Mouse (Mus musculus): ENCODE results near the gene Zcchc2. TPM values are rescaled to one million over a fixed set of nuclear protein-coding genes. Genes with fewer than 3 reads are reported as not detected.

Zcchc2 gene
- polyA plus RNA-seq, 1 experiment from 2014 or later: 2.9 TPM

- ATAC-seq (ENCODE audit: low FRiP score) (no peak), DNase-seq (ENCODE audit: low spot score) (no peak)
- Histone ChIP-seq H3K9me3 (ENCODE audit: control insufficient read depth, low read length) (no peaks in the 10 kb centered on the region), H3K4me2 (replicated peaks; ENCODE audit: low read depth, low read length) (no peak overlapping the region), H3K36me3 (ENCODE audit: control insufficient read depth, insufficient read depth, low read length) (no peaks in the 10 kb centered on the region), H3K27ac (ENCODE audit: low read depth, low read length) (no peak overlapping the region), H3K27me3 (ENCODE audit: control insufficient read depth, insufficient read depth, low read length) (no peaks in the 10 kb centered on the region), H3K4me3 (ENCODE audit: low read depth, low read length) (no peak overlapping the region), H3K4me1 (replicated peaks; ENCODE audit: control insufficient read depth, insufficient read depth, low read length) (no peaks in the 10 kb centered on the region), H3K9ac (ENCODE audit: low read depth, low read length) (no peak overlapping the region)
- WGBS: 65% methylated on average over 7 of the region's 7 CpGs
Observed at GRCm38 (mm10) chr1:105962084-105962818, 28.0 kb upstream of the Zcchc2 start.

GRCm38 (mm10) chr1:105962852-105963251 lies 27.4 kb upstream of the Zcchc2 start:
- WGBS: 95% methylated on average over 9 of the region's 9 CpGs
- Histone ChIP-seq H3K27me3 (ENCODE audit: control insufficient read depth, insufficient read depth, low read length) (no peaks in the 10 kb centered on the region), H3K4me1 (replicated peaks; ENCODE audit: control insufficient read depth, insufficient read depth, low read length) (no peaks in the 10 kb centered on the region), H3K36me3 (ENCODE audit: control insufficient read depth, insufficient read depth, low read length) (no peaks in the 10 kb centered on the region), H3K9ac (ENCODE audit: low read depth, low read length) (no peak overlapping the region), H3K4me2 (replicated peaks; ENCODE audit: low read depth, low read length) (no peak overlapping the region), H3K4me3 (ENCODE audit: low read depth, low read length) (no peak overlapping the region), H3K27ac (ENCODE audit: low read depth, low read length) (no peak overlapping the region), H3K9me3 (ENCODE audit: control insufficient read depth, low read length) (no peaks in the 10 kb centered on the region)
- no peak for ATAC-seq (ENCODE audit: low FRiP score)
- DNase-seq (ENCODE audit: low spot score): no peak

- Histone ChIP-seq H3K27ac (ENCODE audit: low read depth, low read length) (no peak overlapping the region), H3K27me3 (ENCODE audit: control insufficient read depth, insufficient read depth, low read length) (no peaks in the 10 kb centered on the region), H3K36me3 (ENCODE audit: control insufficient read depth, insufficient read depth, low read length) (no peaks in the 10 kb centered on the region), H3K9ac (ENCODE audit: low read depth, low read length) (no peak overlapping the region), H3K4me2 (replicated peaks; ENCODE audit: low read depth, low read length) (no peak overlapping the region), H3K4me3 (ENCODE audit: low read depth, low read length) (no peak overlapping the region), H3K4me1 (replicated peaks; ENCODE audit: control insufficient read depth, insufficient read depth, low read length) (no peaks in the 10 kb centered on the region), H3K9me3 (ENCODE audit: control insufficient read depth, low read length) (no peaks in the 10 kb centered on the region)
- 59% methylated on average over 4 of the region's 4 CpGs for WGBS
- DNase-seq (ENCODE audit: low spot score): no peak
- ATAC-seq (ENCODE audit: low FRiP score): no peak
Observed at GRCm38 (mm10) chr1:105964514-105964913, 25.7 kb upstream of the Zcchc2 start.

- Histone ChIP-seq H3K4me1 (replicated peaks; ENCODE audit: control insufficient read depth, insufficient read depth, low read length) (no peaks in the 10 kb centered on the region), H3K36me3 (ENCODE audit: control insufficient read depth, insufficient read depth, low read length) (no peaks in the 10 kb centered on the region), H3K9me3 (ENCODE audit: control insufficient read depth, low read length) (no peaks in the 10 kb centered on the region), H3K27ac (ENCODE audit: low read depth, low read length) (no peak overlapping the region), H3K4me3 (ENCODE audit: low read depth, low read length) (no peak overlapping the region), H3K4me2 (replicated peaks; ENCODE audit: low read depth, low read length) (no peak overlapping the region), H3K9ac (ENCODE audit: low read depth, low read length) (no peak overlapping the region), H3K27me3 (ENCODE audit: control insufficient read depth, insufficient read depth, low read length) (no peaks in the 10 kb centered on the region)
- DNase-seq (ENCODE audit: low spot score) (no peak), ATAC-seq (ENCODE audit: low FRiP score) (no peak)
- 91% methylated on average over 5 of the region's 5 CpGs for WGBS
Observed at GRCm38 (mm10) chr1:105965189-105965588, 25.0 kb upstream of the Zcchc2 start.

GRCm38 (mm10) chr1:105971490-105972170 lies 18.6 kb upstream of the Zcchc2 start:
- no peak overlapping the region for H3K4me3 ChIP-seq (ENCODE audit: low read depth, low read length)
- no peak for ATAC-seq (ENCODE audit: low FRiP score)
- 76% methylated on average over 10 of the region's 10 CpGs for WGBS
- H3K27me3 ChIP-seq (ENCODE audit: control insufficient read depth, insufficient read depth, low read length): no peaks in the 10 kb centered on the region
- H3K9ac ChIP-seq (ENCODE audit: low read depth, low read length): no peak overlapping the region
- H3K27ac ChIP-seq (ENCODE audit: low read depth, low read length): no peak overlapping the region
- H3K4me1 ChIP-seq (replicated peaks; ENCODE audit: control insufficient read depth, insufficient read depth, low read length): no peaks in the 10 kb centered on the region
- no peak for DNase-seq (ENCODE audit: low spot score)
- no peaks in the 10 kb centered on the region for H3K36me3 ChIP-seq (ENCODE audit: control insufficient read depth, insufficient read depth, low read length)
- no peak overlapping the region for H3K4me2 ChIP-seq (replicated peaks; ENCODE audit: low read depth, low read length)
- no peaks in the 10 kb centered on the region for H3K9me3 ChIP-seq (ENCODE audit: control insufficient read depth, low read length)

GRCm38 (mm10) chr1:105974023-105974422 lies 16.2 kb upstream of the Zcchc2 start:
- no peak overlapping the region for H3K27ac ChIP-seq (ENCODE audit: low read depth, low read length)
- no peak overlapping the region for H3K9ac ChIP-seq (ENCODE audit: low read depth, low read length)
- no peaks in the 10 kb centered on the region for H3K36me3 ChIP-seq (ENCODE audit: control insufficient read depth, insufficient read depth, low read length)
- H3K27me3 ChIP-seq (ENCODE audit: control insufficient read depth, insufficient read depth, low read length): no peaks in the 10 kb centered on the region
- H3K9me3 ChIP-seq (ENCODE audit: control insufficient read depth, low read length): no peaks in the 10 kb centered on the region
- WGBS: 72% methylated on average over 2 of the region's 2 CpGs
- ATAC-seq (ENCODE audit: low FRiP score) (no peak), DNase-seq (ENCODE audit: low spot score) (no peak)
- no peak overlapping the region for H3K4me3 ChIP-seq (ENCODE audit: low read depth, low read length)
- H3K4me1 ChIP-seq (replicated peaks; ENCODE audit: control insufficient read depth, insufficient read depth, low read length): no peaks in the 10 kb centered on the region
- H3K4me2 ChIP-seq (replicated peaks; ENCODE audit: low read depth, low read length): no peak overlapping the region

GRCm38 (mm10) chr1:105977446-105978094 lies 12.6 kb upstream of the Zcchc2 start:
- DNase-seq (ENCODE audit: low spot score): no peak
- no peak overlapping the region for H3K27ac ChIP-seq (ENCODE audit: low read depth, low read length)
- no peak overlapping the region for H3K4me2 ChIP-seq (replicated peaks; ENCODE audit: low read depth, low read length)
- WGBS: 81% methylated on average over 7 of the region's 7 CpGs
- H3K9ac ChIP-seq (ENCODE audit: low read depth, low read length): no peak overlapping the region
- no peak for ATAC-seq (ENCODE audit: low FRiP score)
- no peaks in the 10 kb centered on the region for H3K9me3 ChIP-seq (ENCODE audit: control insufficient read depth, low read length)
- H3K27me3 ChIP-seq (ENCODE audit: control insufficient read depth, insufficient read depth, low read length): no peaks in the 10 kb centered on the region
- no peak overlapping the region for H3K4me3 ChIP-seq (ENCODE audit: low read depth, low read length)
- H3K4me1 ChIP-seq (replicated peaks; ENCODE audit: control insufficient read depth, insufficient read depth, low read length): 0 out of 2 replicates have a peak, but pooled peaks cover 2% of the 10 kb centered on the region
- H3K36me3 ChIP-seq (ENCODE audit: control insufficient read depth, insufficient read depth, low read length): no peaks in the 10 kb centered on the region

GRCm38 (mm10) chr1:105980849-105981610 lies 9.2 kb upstream of the Zcchc2 start:
- 54% methylated on average over 6 of the region's 6 CpGs for WGBS
- no peak overlapping the region for H3K4me2 ChIP-seq (replicated peaks; ENCODE audit: low read depth, low read length)
- no peaks in the 10 kb centered on the region for H3K9me3 ChIP-seq (ENCODE audit: control insufficient read depth, low read length)
- DNase-seq (ENCODE audit: low spot score) (peak; percentile 12), ATAC-seq (ENCODE audit: low FRiP score) (0 out of 2 replicates have a peak, but pooled peaks have one; percentile 51)
- H3K27me3 ChIP-seq (ENCODE audit: control insufficient read depth, insufficient read depth, low read length): no peaks in the 10 kb centered on the region
- H3K4me3 ChIP-seq (ENCODE audit: low read depth, low read length): no peak overlapping the region
- H3K9ac ChIP-seq (ENCODE audit: low read depth, low read length): no peak overlapping the region
- 0 out of 2 replicates have a peak, but pooled peaks cover 2% of the 10 kb centered on the region for H3K4me1 ChIP-seq (replicated peaks; ENCODE audit: control insufficient read depth, insufficient read depth, low read length)
- H3K27ac ChIP-seq (ENCODE audit: low read depth, low read length): no peak overlapping the region
- H3K36me3 ChIP-seq (ENCODE audit: control insufficient read depth, insufficient read depth, low read length): no peaks in the 10 kb centered on the region

All from hindbrain, embryonic 11.5 days (tissue).